ENCODE assay signal across 8 mouse cellular contexts in the genomic region with DNA sequence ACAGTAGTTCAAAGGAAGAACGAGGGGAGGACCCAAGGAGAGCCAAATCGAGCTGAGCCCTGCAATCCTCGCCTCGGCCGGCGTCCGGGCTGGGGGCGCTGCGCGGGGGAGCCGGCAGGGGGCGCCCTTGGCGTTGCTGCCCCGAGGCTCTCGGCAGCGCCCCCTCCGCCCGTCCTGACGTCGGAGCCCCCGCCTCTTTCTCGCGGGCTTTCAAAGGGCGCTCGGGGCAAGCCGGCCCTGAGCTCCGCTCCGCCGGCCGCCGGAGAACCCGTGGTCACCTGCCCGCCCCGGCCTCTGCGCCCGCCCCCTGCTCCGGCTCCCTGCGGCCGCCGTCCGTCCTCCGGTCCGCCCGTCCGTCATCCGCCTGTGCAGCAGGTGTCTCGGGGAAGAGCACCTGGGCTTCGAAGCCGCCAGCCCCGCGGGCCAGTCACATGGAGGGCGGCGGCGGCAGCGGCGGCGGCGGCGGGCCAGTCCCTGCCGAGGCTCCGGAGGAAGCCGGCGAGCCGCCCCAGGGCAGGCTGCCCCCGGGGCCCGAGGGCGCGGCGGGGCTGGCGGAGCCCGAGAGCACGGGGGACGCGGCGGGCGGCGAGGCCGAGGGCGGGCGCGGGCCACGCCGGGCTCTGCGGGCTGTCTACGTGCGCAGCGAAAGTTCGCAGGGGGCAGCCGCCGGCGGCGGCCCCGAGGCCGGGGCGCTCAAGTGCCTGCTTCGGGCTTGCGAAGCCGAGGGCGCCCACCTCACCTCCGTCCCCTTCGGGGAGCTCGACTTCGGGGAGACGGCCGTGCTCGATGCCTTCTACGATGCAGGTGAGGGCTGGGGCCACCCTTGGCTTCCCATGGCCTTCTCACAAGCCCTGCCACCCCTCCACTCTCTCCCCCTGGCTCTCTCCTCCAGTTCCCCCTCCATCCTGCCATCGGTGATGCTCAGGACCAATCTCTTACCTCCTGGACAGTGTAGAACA. TPM values are rescaled to one million over a fixed set of nuclear protein-coding genes. Genes with fewer than 3 reads are reported as not detected.
A peak's percentile ranks its signal among the peaks of the same experiment; 100 is the strongest.
DNase-seq lines count a peak whose midpoint lies in the region; ATAC-seq and TF ChIP-seq lines count a peak whose summit lies in the region.

A gene (plus strand): TSS at position 432 of the 959 bp plus-strand sequence.

- peak within 1 kb of the TSS; percentile 87 for H3K9ac ChIP-seq in ES-Bruce4 (ENCODE audit: low read depth, poor library complexity, severe bottlenecking)
- peak within 1 kb of the TSS; percentile 24; the same call in 1 of the 2 replicates for H3K9ac ChIP-seq in forebrain, embryonic 15.5 days (replicated peaks)

- no peak for TF ChIP-seq POLR2A in ES-Bruce4 (IDR thresholded peaks at IDR 0.05; ENCODE audit: insufficient read depth, low read length)
- no peak for TF ChIP-seq POLR2A in bone marrow, adult 2 months (IDR thresholded peaks at IDR 0.05; ENCODE audit: borderline replicate concordance, control insufficient read depth, low read depth, low read length)

- peak within 1 kb of the TSS; percentile 80 for H3K4me2 ChIP-seq in forebrain, embryonic 15.5 days (replicated peaks)

- no peak for TF ChIP-seq EP300 in ES-Bruce4 (IDR thresholded peaks at IDR 0.05; ENCODE audit: insufficient read depth, low read depth, low read length)

- peak within 1 kb of the TSS; percentile 62 for H3K4me3 ChIP-seq in ES-Bruce4 (ENCODE audit: low read depth, low read length)
- peak within 1 kb of the TSS; percentile 60 for H3K4me3 ChIP-seq in bone marrow, adult 2 months (replicated peaks; ENCODE audit: control insufficient read depth, low read depth, low read length)
- peak within 1 kb of the TSS; percentile 47 for H3K4me3 ChIP-seq in forebrain, embryonic 15.5 days

- 26% methylated on average over 94 of the region's 108 CpGs for WGBS in bone marrow, adult 2 months
- 33% methylated on average over 61 of the region's 108 CpGs for WGBS in forebrain, embryonic 15.5 days

- peak; percentile 74 for ATAC-seq in forebrain, embryonic 15.5 days (replicated peaks)

- no peaks in the 10 kb centered on the region for H3K36me3 ChIP-seq in ES-Bruce4 (ENCODE audit: control insufficient read depth, insufficient read depth, low read length, poor library complexity, severe bottlenecking)
- H3K36me3 ChIP-seq in forebrain, embryonic 15.5 days: no peaks in the 10 kb centered on the region

- H3K9me3 ChIP-seq in ES-Bruce4 (replicated peaks; ENCODE audit: control insufficient read depth, insufficient read depth, low read length, poor library complexity, severe bottlenecking): no peaks in the 10 kb centered on the region
- no peaks in the 10 kb centered on the region for H3K9me3 ChIP-seq in forebrain, embryonic 15.5 days

- intact Hi-C loops in heart, postnatal 25 days (cut with DNase I): loop anchor here (5.0 kb wide), 2 partner anchors 129 to 184 kb away; no protein-coding TSS in a partner anchor

- H3K27ac ChIP-seq in ES-Bruce4 (ENCODE audit: insufficient read depth, low read length): no peak within 1 kb of the TSS
- H3K27ac ChIP-seq in bone marrow, adult 2 months (ENCODE audit: control insufficient read depth, insufficient read depth, low read depth, low read length, poor library complexity): no peak within 1 kb of the TSS; the same call in 1 of the 2 replicates
- H3K27ac ChIP-seq in forebrain, embryonic 15.5 days (replicated peaks): no peak within 1 kb of the TSS

- H3K4me1 ChIP-seq in ES-Bruce4 (ENCODE audit: control insufficient read depth, insufficient read depth, low read length): no peaks in the 10 kb centered on the region
- H3K4me1 ChIP-seq in bone marrow, adult 2 months (ENCODE audit: control insufficient read depth, insufficient read depth, low read length): no peaks in the 10 kb centered on the region
- H3K4me1 ChIP-seq in forebrain, embryonic 15.5 days: no peaks in the 10 kb centered on the region

- TF ChIP-seq CTCF in ES-Bruce4 (IDR thresholded peaks at IDR 0.05; ENCODE audit: low read depth, low read length): peak; percentile 40
- peak; percentile 55; the same call in 1 of the 2 replicates for TF ChIP-seq CTCF in bone marrow, adult 2 months (IDR thresholded peaks at IDR 0.05; ENCODE audit: control insufficient read depth, insufficient read depth, low read length)

- peaks cover 2% of the 10 kb centered on the region; the same call in 1 of the 2 replicates for H3K27me3 ChIP-seq in ES-Bruce4 (ENCODE audit: control insufficient read depth, insufficient read depth, low read length, poor library complexity, severe bottlenecking)
- H3K27me3 ChIP-seq in forebrain, embryonic 15.5 days: no peaks in the 10 kb centered on the region

- DNase-seq in heart, postnatal 25 days (ENCODE audit: low spot score): peak; percentile 13
- peak; percentile 68 to 82 for DNase-seq in kidney, postnatal 4 days
- DNase-seq in lung, postnatal 25 days (ENCODE audit: low spot score): peak; percentile 57
- peak; percentile 65 for DNase-seq in ovary, postnatal 36 days (ENCODE audit: low spot score)
- DNase-seq in thymus, postnatal 25 days: peak; percentile 71

RNA-seq across cellular contexts. Expression of the gene that starts here (rescaled TPM):
- polyA plus RNA-seq in ES-Bruce4 (2011; ENCODE audit: insufficient read depth, insufficient read length, low read depth, missing spikeins): 19.5 and 20.2 TPM in 2 replicates
- 3.0 and 6.0 TPM in 2 replicates for polyA plus RNA-seq in bone marrow, adult 2 months (2011; ENCODE audit: insufficient read depth, insufficient read length, low replicate concordance, missing spikeins)
- 0.13 and 0.15 TPM in 2 replicates for polyA plus RNA-seq in forebrain, embryonic 15.5 days (2015; fragmentation: Nextera tagmentation; extraction: Ambion mirVana)
- under 1 TPM; 0.34 to 0.45 TPM for total RNA-seq in heart, postnatal 25 days (2021)

Comparison
In these comparisons a context has a peak if more than half of its experiments do, and no peak if none do; other contexts are left out.
1. Peak in ATAC-seq, H3K4me3 ChIP-seq, H3K9ac ChIP-seq and H3K4me2 ChIP-seq in forebrain, embryonic 15.5 days; RNA of the gene not detected or under 1 TPM.
2. Peak in DNase-seq in heart, postnatal 25 days; RNA of the gene not detected or under 1 TPM.
3. DNase-seq: peak in every context shown above with its lines; median percentile 75 in kidney, postnatal 4 days; 71 in thymus, postnatal 25 days; 65 in ovary, postnatal 36 days; 57 in lung, postnatal 25 days; 13 in heart, postnatal 25 days.